Mouse (Mus musculus): ENCODE results near the gene P2ry1.

The P2ry1 gene

GRCm38 (mm10) chr3:61002587-61003501 lies at the start of gene P2ry1:
Gene P2ry1 (plus strand): TSS chr3:61002795.
- DNase-seq = peak; percentile 39 to 63

- DNase-seq = no peak
These were observed 49.3 kb upstream of the P2ry1 start for GRCm38 (mm10) chr3:60953199-60953736.

- no peak for DNase-seq
These were observed 48.5 kb upstream of the P2ry1 start for GRCm38 (mm10) chr3:60954073-60954472.

- DNase-seq = no peak
These were observed 43.8 kb upstream of the P2ry1 start for GRCm38 (mm10) chr3:60958769-60959168.

GRCm38 (mm10) chr3:60965137-60965536 lies 37.5 kb upstream of the P2ry1 start:
- DNase-seq = no peak

GRCm38 (mm10) chr3:60974944-60975343 lies 27.7 kb upstream of the P2ry1 start:
- DNase-seq = no peak

GRCm38 (mm10) chr3:60982109-60982508 lies 20.5 kb upstream of the P2ry1 start:
- DNase-seq = no peak

GRCm38 (mm10) chr3:60998064-60998463 lies 4.5 kb upstream of the P2ry1 start:
- no peak for DNase-seq

GRCm38 (mm10) chr3:60999715-61000114 lies 2.9 kb upstream of the P2ry1 start:
- DNase-seq = no peak

- DNase-seq = no peak
These were observed 1.8 kb upstream of the P2ry1 start for GRCm38 (mm10) chr3:61000747-61001146.

GRCm38 (mm10) chr3:61001852-61002586 lies 576 bp upstream of the P2ry1 start:
- DNase-seq = no peak

- DNase-seq = no peak
These were observed 2.0 kb downstream of the P2ry1 start for GRCm38 (mm10) chr3:61004611-61005010.

- DNase-seq = no peak
These were observed 9.1 kb downstream of the P2ry1 start for GRCm38 (mm10) chr3:61011660-61012059.

- no peak for DNase-seq
These were observed 10.0 kb downstream of the P2ry1 start for GRCm38 (mm10) chr3:61012550-61012949.

- no peak for DNase-seq
These were observed 14.1 kb downstream of the P2ry1 start for GRCm38 (mm10) chr3:61016733-61017132.

GRCm38 (mm10) chr3:61032100-61032499 lies 29.5 kb downstream of the P2ry1 start:
- DNase-seq = no peak

- DNase-seq = no peak
These were observed 33.0 kb downstream of the P2ry1 start for GRCm38 (mm10) chr3:61035633-61036032.

GRCm38 (mm10) chr3:61039916-61040315 lies 37.3 kb downstream of the P2ry1 start:
- DNase-seq = peak in 1 of 2 experiments; percentile 2

- peak in 1 of 2 experiments; percentile 1 for DNase-seq
These were observed 47.5 kb downstream of the P2ry1 start for GRCm38 (mm10) chr3:61049976-61050672.

Measured in cerebellum, postnatal 25 days (tissue).